Mouse (Mus musculus): ENCODE results near the gene Olfr1367. TPM values are rescaled to one million over a fixed set of nuclear protein-coding genes. Genes with fewer than 3 reads are reported as not detected.

The Olfr1367 gene
- polyA plus RNA-seq (2012; rRNA removed) (not detected in 2 replicates), polyA plus RNA-seq (2014; fragmentation: Nextera tagmentation; extraction: Ambion mirVana) (not detected in 2 replicates)

GRCm38 (mm10) chr13:21346610-21347009, at the start of gene Olfr1367:
TSS of gene Olfr1367 (plus strand) at chr13:21346910.
- Histone ChIP-seq H3K27ac (replicated peaks; ENCODE audit: low read depth, low read length) (no peak within 1 kb of the TSS), H3K9ac (ENCODE audit: low read depth, low read length, severe bottlenecking) (no peak within 1 kb of the TSS), H3K4me2 (replicated peaks; ENCODE audit: low read depth, low read length, severe bottlenecking) (no peak within 1 kb of the TSS), H3K4me1 (ENCODE audit: control insufficient read depth, insufficient read depth, low read length) (no peaks in the 10 kb centered on the region), H3K36me3 (ENCODE audit: control insufficient read depth, insufficient read depth, low read length) (no peaks in the 10 kb centered on the region), H3K27me3 (ENCODE audit: control insufficient read depth, insufficient read depth, low read length) (no peaks in the 10 kb centered on the region), H3K9me3 (ENCODE audit: control insufficient read depth, low read length) (no peaks in the 10 kb centered on the region), H3K4me3 (replicated peaks; ENCODE audit: low read length) (no peak within 1 kb of the TSS)
- no peak for TF ChIP-seq POLR2A (IDR thresholded peaks at IDR 0.05; ENCODE audit: borderline replicate concordance, extremely low read depth, insufficient read depth, insufficient read length)
- 97% methylated on average over 1 of the region's 1 CpGs for WGBS
- no peak for ATAC-seq (ENCODE audit: low FRiP score, low read depth)
- no peak for DNase-seq (ENCODE audit: low spot score)

DNA sequence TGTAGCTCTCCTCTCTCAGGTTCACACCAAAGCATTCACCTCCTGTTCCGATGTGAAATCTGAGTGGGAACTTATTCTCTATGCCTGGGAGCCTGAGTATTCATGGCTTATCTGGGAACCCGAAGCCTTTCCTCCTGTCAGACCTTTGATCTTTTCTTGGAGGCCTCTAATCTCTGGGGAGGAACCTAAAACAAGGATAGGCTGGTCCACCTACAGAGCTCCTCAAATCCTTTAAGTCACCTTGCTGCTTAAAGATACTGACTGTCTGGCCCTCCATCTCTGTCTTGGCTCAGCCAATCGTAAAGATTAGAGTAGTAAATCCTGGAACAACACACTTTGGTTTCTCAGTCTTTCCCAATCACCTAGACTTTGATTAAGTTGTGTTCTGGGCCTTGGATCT, 48.2 kb upstream of the Olfr1367 start:
- Histone ChIP-seq H3K4me3 (replicated peaks; ENCODE audit: low read length) (no peak overlapping the region), H3K36me3 (ENCODE audit: control insufficient read depth, insufficient read depth, low read length) (no peaks in the 10 kb centered on the region), H3K27ac (replicated peaks; ENCODE audit: low read depth, low read length) (no peak overlapping the region), H3K9ac (ENCODE audit: low read depth, low read length, severe bottlenecking) (no peak overlapping the region), H3K27me3 (ENCODE audit: control insufficient read depth, insufficient read depth, low read length) (no peaks in the 10 kb centered on the region), H3K4me1 (ENCODE audit: control insufficient read depth, insufficient read depth, low read length) (no peaks in the 10 kb centered on the region), H3K4me2 (replicated peaks; ENCODE audit: low read depth, low read length, severe bottlenecking) (no peak overlapping the region), H3K9me3 (ENCODE audit: control insufficient read depth, low read length) (no peaks in the 10 kb centered on the region)
- 38% methylated on average over 3 of the region's 3 CpGs for whole genome bisulfite sequencing
- no peak for TF ChIP-seq POLR2A (IDR thresholded peaks at IDR 0.05; ENCODE audit: borderline replicate concordance, extremely low read depth, insufficient read depth, insufficient read length)
- DNase-seq (ENCODE audit: low spot score) (no peak), ATAC-seq (ENCODE audit: low FRiP score, low read depth) (no peak)

DNA sequence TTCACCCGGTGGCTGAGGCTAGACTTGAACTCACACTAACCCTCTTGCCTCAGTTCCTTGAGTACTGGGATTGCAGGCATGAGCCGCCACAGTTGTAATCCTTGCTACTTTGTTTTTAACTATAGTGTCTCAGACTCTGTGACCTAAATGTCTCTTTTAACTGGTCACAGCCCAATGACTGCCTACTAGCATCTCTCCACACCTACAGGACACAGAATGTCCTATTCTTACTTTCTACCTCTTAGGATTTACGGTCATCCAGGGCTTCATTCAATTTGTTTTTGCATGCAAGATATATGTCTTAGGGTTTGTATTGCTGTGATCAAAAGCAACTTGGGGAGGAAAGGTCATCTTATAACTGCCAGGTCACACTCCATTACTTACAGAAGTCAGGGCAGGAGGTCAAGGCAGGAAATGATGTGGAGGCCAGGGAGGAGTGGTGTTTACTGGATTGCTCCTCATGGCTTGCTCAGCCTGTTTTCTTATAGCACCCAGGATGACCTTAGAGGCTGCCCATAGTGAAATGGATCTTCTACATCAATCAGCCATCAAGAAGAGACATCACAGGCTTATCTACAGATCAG, 42.1 kb upstream of the Olfr1367 start:
- no peak overlapping the region for H3K9ac ChIP-seq (ENCODE audit: low read depth, low read length, severe bottlenecking)
- WGBS = 34% methylated on average over 3 of the region's 3 CpGs
- no peak for TF ChIP-seq POLR2A (IDR thresholded peaks at IDR 0.05; ENCODE audit: borderline replicate concordance, extremely low read depth, insufficient read depth, insufficient read length)

DNA sequence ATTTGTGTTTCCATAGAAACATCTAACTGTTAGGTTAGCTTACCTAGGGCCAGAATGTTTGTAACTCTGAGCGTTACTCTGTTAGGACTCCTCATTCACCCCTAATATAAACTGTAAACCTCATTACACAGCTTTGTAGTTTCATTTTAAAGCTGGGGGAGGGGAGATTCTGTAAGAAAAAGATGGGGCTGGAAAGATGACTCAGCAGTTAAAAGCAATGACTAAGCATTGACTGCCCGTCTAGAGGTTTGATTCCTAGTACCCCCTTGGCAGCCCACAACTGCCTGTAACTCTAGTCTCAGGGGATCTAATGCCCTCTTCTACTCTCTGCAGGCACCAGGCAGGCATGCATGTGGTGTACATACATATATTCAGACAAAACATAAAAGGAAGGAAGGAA, 36.9 kb upstream of the Olfr1367 start:
- no peaks in the 10 kb centered on the region for H3K27me3 ChIP-seq (ENCODE audit: control insufficient read depth, insufficient read depth, low read length)
- no peak overlapping the region for H3K27ac ChIP-seq (replicated peaks; ENCODE audit: low read depth, low read length)
- H3K4me3 ChIP-seq (replicated peaks; ENCODE audit: low read length) = no peak overlapping the region
- no peak for TF ChIP-seq POLR2A (IDR thresholded peaks at IDR 0.05; ENCODE audit: borderline replicate concordance, extremely low read depth, insufficient read depth, insufficient read length)
- H3K9me3 ChIP-seq (ENCODE audit: control insufficient read depth, low read length) = no peaks in the 10 kb centered on the region
- ATAC-seq (ENCODE audit: low FRiP score, low read depth) (no peak), DNase-seq (ENCODE audit: low spot score) (no peak)
- no peak overlapping the region for H3K4me2 ChIP-seq (replicated peaks; ENCODE audit: low read depth, low read length, severe bottlenecking)
- H3K36me3 ChIP-seq (ENCODE audit: control insufficient read depth, insufficient read depth, low read length) = no peaks in the 10 kb centered on the region
- no peaks in the 10 kb centered on the region for H3K4me1 ChIP-seq (ENCODE audit: control insufficient read depth, insufficient read depth, low read length)
- H3K9ac ChIP-seq (ENCODE audit: low read depth, low read length, severe bottlenecking) = no peak overlapping the region
- WGBS = 67% methylated on average over 2 of the region's 2 CpGs

More for the DNA sequence above, 42.1 kb upstream of the Olfr1367 start:
- no peak overlapping the region for H3K4me2 ChIP-seq (replicated peaks; ENCODE audit: low read depth, low read length, severe bottlenecking)
- no peaks in the 10 kb centered on the region for H3K36me3 ChIP-seq (ENCODE audit: control insufficient read depth, insufficient read depth, low read length)
- H3K9me3 ChIP-seq (ENCODE audit: control insufficient read depth, low read length) = no peaks in the 10 kb centered on the region
- no peak overlapping the region for H3K4me3 ChIP-seq (replicated peaks; ENCODE audit: low read length)
- no peak overlapping the region for H3K27ac ChIP-seq (replicated peaks; ENCODE audit: low read depth, low read length)
- no peak for DNase-seq (ENCODE audit: low spot score)
- H3K4me1 ChIP-seq (ENCODE audit: control insufficient read depth, insufficient read depth, low read length) = no peaks in the 10 kb centered on the region
- H3K27me3 ChIP-seq (ENCODE audit: control insufficient read depth, insufficient read depth, low read length) = no peaks in the 10 kb centered on the region
- ATAC-seq (ENCODE audit: low FRiP score, low read depth) = no peak

GRCm38 (mm10) chr13:21311926-21312325, 34.8 kb upstream of the Olfr1367 start, which contains the start of gene Gpx6:
TSS of gene Gpx6 (plus strand) at chr13:21312125.
- Histone ChIP-seq H3K4me3 (replicated peaks; ENCODE audit: low read length) (no peak within 1 kb of the TSS), H3K4me1 (ENCODE audit: control insufficient read depth, insufficient read depth, low read length) (no peaks in the 10 kb centered on the region), H3K4me2 (replicated peaks; ENCODE audit: low read depth, low read length, severe bottlenecking) (no peak within 1 kb of the TSS), H3K36me3 (ENCODE audit: control insufficient read depth, insufficient read depth, low read length) (no peaks in the 10 kb centered on the region), H3K9me3 (ENCODE audit: control insufficient read depth, low read length) (no peaks in the 10 kb centered on the region), H3K9ac (ENCODE audit: low read depth, low read length, severe bottlenecking) (no peak within 1 kb of the TSS), H3K27ac (replicated peaks; ENCODE audit: low read depth, low read length) (no peak within 1 kb of the TSS), H3K27me3 (ENCODE audit: control insufficient read depth, insufficient read depth, low read length) (no peaks in the 10 kb centered on the region)
- DNase-seq (ENCODE audit: low spot score) = no peak
- ATAC-seq (ENCODE audit: low FRiP score, low read depth) = no peak
- no peak for TF ChIP-seq POLR2A (IDR thresholded peaks at IDR 0.05; ENCODE audit: borderline replicate concordance, extremely low read depth, insufficient read depth, insufficient read length)
- WGBS = 24% methylated on average over 3 of the region's 3 CpGs

Data from limb, embryonic 14.5 days (tissue).